Mouse (Mus musculus) bone marrow, adult 2 months (tissue): ENCODE data around the gene Scgb1c1.

Experiments used
- CTCF ChIP-seq: fragments of 200-500 bp; IDR thresholded peaks from 2 replicates; pipeline ENCODE4 v1.5.1; 2011; ENCODE audit warnings: low read length, control low read depth; ENCODE audit not compliant: control insufficient read depth, insufficient read depth
- POLR2A ChIP-seq: fragments of 200-500 bp; IDR thresholded peaks from 2 replicates; pipeline ENCODE4 v1.6.1; 2011; ENCODE audit warnings: low read depth, mild to moderate bottlenecking, control low read depth, low read length, borderline replicate concordance; ENCODE audit not compliant: control insufficient read depth

DNA sequence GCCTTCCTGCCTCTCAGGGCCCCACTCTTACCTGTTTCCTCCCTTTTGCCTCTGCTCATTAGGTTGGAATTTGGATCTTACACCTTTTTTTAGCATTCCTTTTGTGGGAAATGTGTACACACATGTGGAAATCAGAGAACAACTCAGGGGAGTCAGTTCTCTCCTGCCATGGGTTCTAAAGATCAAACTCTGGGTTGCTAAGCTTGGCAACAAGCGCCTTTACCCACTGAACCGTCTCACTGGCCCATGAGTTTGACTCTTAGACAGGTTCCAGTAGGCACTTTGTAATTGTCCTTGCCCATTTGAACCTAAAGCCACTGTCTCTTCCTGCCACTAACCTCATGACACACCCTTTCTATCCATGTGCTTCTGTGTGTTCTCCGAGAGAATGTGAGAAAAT, 49.3 kb downstream of the Scgb1c1 start:
- TF ChIP-seq CTCF (no peak), POLR2A (no peak)
